In the genomic region with DNA sequence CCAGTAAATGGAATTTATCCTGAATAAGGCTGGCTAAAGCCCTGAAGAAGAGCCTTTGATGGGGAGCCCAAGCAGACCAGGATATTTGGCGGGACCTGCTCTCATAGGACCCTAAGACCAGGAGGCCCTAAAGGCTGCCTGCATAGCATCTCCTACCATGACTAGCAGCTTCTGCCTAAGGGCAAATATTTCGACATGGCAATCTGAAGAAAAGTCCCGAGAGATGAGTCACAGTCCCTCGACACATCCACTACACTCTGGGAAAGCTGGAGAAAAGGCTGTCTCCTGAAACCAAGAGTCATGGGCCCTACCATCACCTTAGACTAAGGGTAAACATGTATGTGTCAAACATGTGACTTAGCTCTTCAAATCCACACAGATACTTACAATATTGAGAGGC, we compare ENCODE assay signal across 26 mouse cellular contexts. TPM values are rescaled to one million over a fixed set of nuclear protein-coding genes. Genes with fewer than 3 reads are reported as not detected.
DNase-seq lines count a peak whose midpoint lies in the region; ATAC-seq and TF ChIP-seq lines count a peak whose summit lies in the region.
"Had no signal": no experiment of that assay in that cellular context is flagged by ENCODE, and none has a peak within 500 bp of the region (broad histone marks: within the 10 kb centered on the region; RNA-seq: fewer than 3 reads in every experiment).

No protein-coding gene starts in this region.

- H3K4me2 ChIP-seq in kidney, embryonic 15.5 days: no peak overlapping the region
- H3K4me2 ChIP-seq: embryonic facial prominence, embryonic 15.5 days; heart, embryonic 11.5 days; hindbrain, embryonic 13.5 days; limb, embryonic 12.5 days; liver, embryonic 15.5 days; lung, embryonic 14.5 days; midbrain, embryonic 15.5 days had no signal

- H3K4me3 ChIP-seq in kidney, embryonic 15.5 days (replicated peaks): no peak overlapping the region
- no peak overlapping the region for H3K4me3 ChIP-seq in embryonic fibroblast, embryonic 13.5 days (ENCODE audit: insufficient read depth, low read length)
- H3K4me3 ChIP-seq: embryonic facial prominence, embryonic 15.5 days; hindbrain, embryonic 13.5 days; left cerebral cortex, adult 2 months; limb, embryonic 12.5 days; liver, embryonic 15.5 days; midbrain, embryonic 10.5 days; midbrain, embryonic 15.5 days had no signal

- H3K27me3 ChIP-seq in kidney, embryonic 15.5 days: no peaks in the 10 kb centered on the region
- H3K27me3 ChIP-seq: CH12.LX; embryonic facial prominence, embryonic 15.5 days; hindbrain, embryonic 13.5 days; limb, embryonic 12.5 days; liver, embryonic 15.5 days; midbrain, embryonic 15.5 days had no signal

- H3K27ac ChIP-seq in kidney, embryonic 15.5 days: peak overlapping the region; percentile 68
- H3K27ac ChIP-seq in embryonic fibroblast, embryonic 13.5 days (ENCODE audit: insufficient read depth, low read length): peak overlapping the region; percentile 39; the same call in 1 of the 2 replicates
- H3K27ac ChIP-seq: embryonic facial prominence, embryonic 15.5 days; left cerebral cortex, adult 2 months; limb, embryonic 12.5 days; liver, embryonic 15.5 days; midbrain, embryonic 10.5 days; midbrain, embryonic 15.5 days had no signal

- peaks cover 8% of the 10 kb centered on the region for H3K4me1 ChIP-seq in kidney, embryonic 15.5 days
- peaks cover 9% of the 10 kb centered on the region; the same call in 1 of the 2 replicates for H3K4me1 ChIP-seq in embryonic fibroblast, embryonic 13.5 days (ENCODE audit: control insufficient read depth, insufficient read depth, low read length)
- H3K4me1 ChIP-seq: embryonic facial prominence, embryonic 15.5 days; limb, embryonic 12.5 days; midbrain, embryonic 10.5 days; midbrain, embryonic 15.5 days had no signal

- no peak for DNase-seq in kidney, adult 11 months
- DNase-seq in 3134 (ENCODE audit: extremely low read depth, insufficient read length, low spot score) (peak; percentile 65), MN1 (ENCODE audit: low spot score) (peak; percentile 33)
- DNase-seq in adrenal gland, postnatal 25 days: no peak
- DNase-seq in gastrocnemius, adult 18-20 months (ENCODE audit: low spot score): no peak
- DNase-seq: adrenal gland, postnatal 10 days; cerebellum, adult 11 months; cerebellum, postnatal 10 days; gastrocnemius, postnatal 25 days; heart, adult 18-20 months; heart, postnatal 4 days; lung, embryonic 14.5 days; lung, postnatal 14 days; retina, postnatal 1 day; right cerebral cortex, postnatal 14 days had no signal

- H3K9me3 ChIP-seq in kidney, embryonic 15.5 days (replicated peaks): no peaks in the 10 kb centered on the region
- H3K9me3 ChIP-seq: embryonic facial prominence, embryonic 15.5 days; hindbrain, embryonic 13.5 days; limb, embryonic 12.5 days; liver, embryonic 15.5 days; midbrain, embryonic 10.5 days; midbrain, embryonic 15.5 days had no signal

- no peak for TF ChIP-seq CTCF in embryonic fibroblast, embryonic 13.5 days (IDR thresholded peaks at IDR 0.05; ENCODE audit: borderline replicate concordance, insufficient read depth, low read length)

- no peak for TF ChIP-seq POLR2A in embryonic fibroblast, embryonic 13.5 days (IDR thresholded peaks at IDR 0.05; ENCODE audit: low read depth, low read length)

- 87% methylated on average over 4 of the region's 4 CpGs for WGBS in kidney, embryonic 15.5 days

- peaks cover 49% of the 10 kb centered on the region for H3K36me3 ChIP-seq in kidney, embryonic 15.5 days

- no peak overlapping the region for H3K9ac ChIP-seq in kidney, embryonic 15.5 days
- H3K9ac ChIP-seq: embryonic facial prominence, embryonic 15.5 days; limb, embryonic 12.5 days; liver, embryonic 15.5 days; lung, embryonic 14.5 days; midbrain, embryonic 15.5 days had no signal

- no peak for ATAC-seq in kidney, embryonic 15.5 days (replicated peaks; ENCODE audit: low FRiP score)

RNA-seq across cellular contexts. Expression of gene Chid1, which starts 15.4 kb away (rescaled TPM):
- polyA plus RNA-seq in kidney, embryonic 15.5 days (2015; fragmentation: Nextera tagmentation; extraction: Ambion mirVana): 39.7 and 45.0 TPM in 2 replicates
- 45.8 and 48.7 TPM in 2 replicates for polyA plus RNA-seq in embryonic fibroblast, embryonic 13.5 days (2011; ENCODE audit: insufficient read length, low read depth, missing spikeins)
- total RNA-seq in adrenal gland, postnatal 25 days (2021): 50.5 and 57.8 TPM in 2 replicates
- 10 to 100 TPM; 11.2 to 13.1 TPM for total RNA-seq in gastrocnemius, adult 18-20 months (2021)

RNA-seq across cellular contexts. Expression of gene Ap2a2, which starts 37.7 kb away (rescaled TPM):
- 77.9 and 87.8 TPM in 2 replicates for polyA plus RNA-seq in kidney, embryonic 15.5 days (2015; fragmentation: Nextera tagmentation; extraction: Ambion mirVana)
- polyA plus RNA-seq in embryonic fibroblast, embryonic 13.5 days (2011; ENCODE audit: insufficient read length, low read depth, missing spikeins): 128 TPM in 2 replicates
- 53.4 and 53.8 TPM in 2 replicates for total RNA-seq in adrenal gland, postnatal 25 days (2021)
- 10 to 100 TPM; 51.7 to 56.6 TPM for total RNA-seq in gastrocnemius, adult 18-20 months (2021)

RNA-seq across cellular contexts. Expression of gene Tspan4, which starts 49.2 kb away (rescaled TPM):
- 91.6 and 93.4 TPM in 2 replicates for polyA plus RNA-seq in kidney, embryonic 15.5 days (2015; fragmentation: Nextera tagmentation; extraction: Ambion mirVana)
- polyA plus RNA-seq in embryonic fibroblast, embryonic 13.5 days (2011; ENCODE audit: insufficient read length, low read depth, missing spikeins): 184 and 207 TPM in 2 replicates
- total RNA-seq in adrenal gland, postnatal 25 days (2021): 70.9 and 99.3 TPM in 2 replicates
- 1 to 10 TPM; 6.6 to 7.1 TPM for total RNA-seq in gastrocnemius, adult 18-20 months (2021)

RNA-seq across cellular contexts. Expression of gene Polr2l, which starts 49.3 kb away (rescaled TPM):
- 78.7 and 81.5 TPM in 2 replicates for polyA plus RNA-seq in kidney, embryonic 15.5 days (2015; fragmentation: Nextera tagmentation; extraction: Ambion mirVana)
- 13.1 and 24.1 TPM in 2 replicates for polyA plus RNA-seq in embryonic fibroblast, embryonic 13.5 days (2011; ENCODE audit: insufficient read length, low read depth, missing spikeins)
- total RNA-seq in adrenal gland, postnatal 25 days (2021): 89.5 and 102 TPM in 2 replicates
- total RNA-seq in gastrocnemius, adult 18-20 months (2021): 10 to 100 TPM; 62.0 to 64.3 TPM

RNA-seq across cellular contexts. Expression of gene Cd151, which starts 57.1 kb away (rescaled TPM):
- polyA plus RNA-seq in kidney, embryonic 15.5 days (2015; fragmentation: Nextera tagmentation; extraction: Ambion mirVana): 30.9 and 34.8 TPM in 2 replicates
- 58.4 and 94.0 TPM in 2 replicates for polyA plus RNA-seq in embryonic fibroblast, embryonic 13.5 days (2011; ENCODE audit: insufficient read length, low read depth, missing spikeins)
- 287 and 310 TPM in 2 replicates for total RNA-seq in adrenal gland, postnatal 25 days (2021)
- total RNA-seq in gastrocnemius, adult 18-20 months (2021): 10 to 100 TPM; 82.6 to 90.7 TPM

Comparison
In these comparisons a context has a peak if more than half of its experiments do, and no peak if none do; other contexts are left out.
1. DNase-seq: peak in 3134 (single experiment) and MN1 (single experiment); none in kidney, adult 11 months (single experiment), adrenal gland, postnatal 25 days (single experiment) and gastrocnemius, adult 18-20 months (single experiment).